Mouse (Mus musculus) R1 (cell line): ENCODE results near the gene BC049762.

Experiments
- DNase-seq: peaks from one replicate; pipeline ENCODE4 v3.0.0-alpha.2; 2018; ENCODE audit warnings: low read depth, low spot score

The BC049762 gene

GRCm38 (mm10) chr11:51219396-51219980 is 43.4 kb downstream of the BC049762 start:
- peak; percentile 84 for DNase-seq

GRCm38 (mm10) chr11:51214021-51214420 is 48.8 kb downstream of the BC049762 start:
- peak; percentile 88 for DNase-seq

- no peak for DNase-seq
Measured at GRCm38 (mm10) chr11:51211426-51211825, 51.4 kb downstream of the BC049762 start.

GRCm38 (mm10) chr11:51207758-51208157 is 55.1 kb downstream of the BC049762 start:
- DNase-seq: no peak
